Mouse (Mus musculus) stomach, embryonic 15.5 days (tissue): ENCODE results near the gene Rack1. TPM values are rescaled to one million over a fixed set of nuclear protein-coding genes. Genes with fewer than 3 reads are reported as not detected.
"Not testable (repeated sequence)": the region's sequence is repeated elsewhere in the genome, so short reads cannot be mapped to it uniquely, and the experiment has no call there.

Experiments
- ATAC-seq: fragments of 200-750 bp; cut with Nextera tagmentation; 2 replicates; pipeline ENCODE4 v1.8.0; 2017; ENCODE audit warnings: low read depth, moderate number of reproducible peaks, moderate TSS enrichment; ENCODE audit not compliant: insufficient read depth, low FRiP score
- H3K27ac ChIP-seq: fragments of 300-500 bp; sonication (generic); 2 replicates; pipeline ENCODE4 v1.5.1; 2015; ENCODE audit warnings: mild to moderate bottlenecking, inconsistent platforms
- H3K27me3 ChIP-seq: fragments of 300-500 bp; sonication (generic); replicated peaks from 2 replicates; pipeline ENCODE4 v1.6.1; 2015; ENCODE audit warnings: inconsistent platforms
- H3K36me3 ChIP-seq: fragments of 300-500 bp; sonication (generic); 2 replicates; pipeline ENCODE4 v1.6.1; 2015; ENCODE audit warnings: inconsistent platforms
- H3K4me1 ChIP-seq: fragments of 300-500 bp; sonication (generic); 2 replicates; pipeline ENCODE4 v1.6.1; 2015; ENCODE audit warnings: inconsistent platforms
- H3K4me2 ChIP-seq: fragments of 300-500 bp; sonication (generic); 2 replicates; pipeline ENCODE4 v1.6.1; 2015; ENCODE audit warnings: mild to moderate bottlenecking, inconsistent platforms
- H3K4me3 ChIP-seq: fragments of 300-500 bp; sonication (generic); replicated peaks from 2 replicates; pipeline ENCODE4 v1.5.1; 2015; ENCODE audit warnings: inconsistent platforms
- H3K9ac ChIP-seq: fragments of 300-500 bp; sonication (generic); 2 replicates; pipeline ENCODE4 v1.6.1; 2015; ENCODE audit warnings: inconsistent platforms
- H3K9me3 ChIP-seq: fragments of 300-500 bp; sonication (generic); 2 replicates; pipeline ENCODE4 v1.6.1; 2016; ENCODE audit warnings: inconsistent platforms
- WGBS: fragments of 180-500 bp; shearing (Covaris S2); methylation state at CpG from one replicate; pipeline ENCODE4 v1.1.7; 2015; 5-methylcytosine and 5-hydroxymethylcytosine counted together
- polyA plus RNA-seq: library from polyadenylated mRNA; unstranded; fragments of >200 nt; fragmentation: Nextera tagmentation; extraction: Ambion mirVana; gene quantifications from 2 replicates; pipeline ENCODE4 v1.2.1, GENCODE M21; 2015

Gene Rack1
- polyA plus RNA-seq, 1 experiment from 2014 or later = 732 TPM

DNA sequence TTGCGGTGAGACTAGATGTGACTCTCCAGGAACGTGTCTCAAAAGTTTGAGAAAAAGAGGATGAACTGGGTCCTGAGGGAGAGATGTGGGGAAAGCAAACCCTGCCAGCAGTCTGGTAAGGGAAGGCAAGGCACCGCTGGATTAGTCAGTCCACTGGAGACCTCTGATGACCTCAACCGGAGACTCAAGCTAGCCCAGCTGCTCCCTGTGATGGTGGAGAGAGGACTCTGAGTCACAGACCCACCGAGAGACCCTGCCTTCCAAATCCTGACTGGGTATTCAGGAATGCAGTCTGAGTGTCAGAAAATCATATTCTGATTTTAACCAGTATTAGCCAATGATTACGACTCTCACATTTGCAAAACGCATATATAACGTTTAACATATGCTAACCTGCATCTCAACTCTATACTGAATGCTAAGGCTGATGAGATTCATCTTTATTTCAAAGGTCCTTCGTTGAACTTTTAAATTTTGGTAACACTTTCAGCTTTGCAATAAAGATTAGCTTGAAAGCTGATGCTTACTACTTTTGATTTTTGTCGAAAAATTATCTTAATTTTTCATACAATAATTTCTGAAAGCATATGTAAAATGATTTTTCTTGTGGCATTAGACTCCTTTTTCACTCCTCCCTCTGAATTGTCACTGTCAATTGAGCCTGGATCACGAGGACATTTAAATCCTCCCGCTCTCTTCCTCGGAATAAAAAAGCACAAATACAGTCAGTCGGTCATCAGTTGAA, 22.8 kb downstream of the Rack1 start:
- H3K36me3 ChIP-seq = no peaks in the 10 kb centered on the region
- WGBS = 35% methylated on average over 14 of the region's 14 CpGs
- no peak overlapping the region for H3K9ac ChIP-seq

DNA sequence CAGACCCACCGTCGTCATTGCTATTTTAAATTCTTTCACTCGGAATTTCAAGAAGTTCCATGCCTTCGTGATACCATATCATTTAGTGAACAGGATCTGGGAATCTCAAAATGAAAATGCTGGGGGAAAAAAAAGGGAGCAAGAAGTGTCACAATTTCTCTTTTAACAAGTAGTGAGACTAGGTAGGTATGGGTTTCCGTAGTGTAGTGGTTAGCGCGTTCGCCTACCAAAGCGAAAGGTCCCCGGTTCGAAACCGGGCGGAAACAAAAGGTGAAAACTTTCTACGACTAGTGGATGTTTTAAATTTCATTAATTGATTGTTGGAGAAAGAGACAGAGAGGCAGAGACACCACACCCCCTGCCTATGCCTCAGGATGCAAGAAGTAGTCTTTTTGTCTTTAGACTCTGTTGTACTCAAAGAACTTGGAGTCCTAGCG, 23.4 kb downstream of the Rack1 start:
- Histone ChIP-seq H3K9me3 (no peaks in the 10 kb centered on the region), H3K4me1 (peaks cover 15% of the 10 kb centered on the region), H3K4me2 (peak overlapping the region; percentile 78), H3K27ac (no peak overlapping the region), H3K27me3 (peaks cover 10% of the 10 kb centered on the region; the same call in 1 of the 2 replicates), H3K9ac (no peak overlapping the region), H3K36me3 (no peaks in the 10 kb centered on the region), H3K4me3 (peak overlapping the region; percentile 39)
- whole genome bisulfite sequencing = under 1% methylated on average over 15 of the region's 15 CpGs
- ATAC-seq = peak; percentile 33

More for the DNA sequence above, 22.8 kb downstream of the Rack1 start:
- Histone ChIP-seq H3K27me3 (peaks cover 10% of the 10 kb centered on the region; the same call in 1 of the 2 replicates), H3K4me1 (peaks cover 15% of the 10 kb centered on the region), H3K4me3 (peak overlapping the region; percentile 39; the same call in 1 of the 2 replicates), H3K27ac (no peak overlapping the region), H3K4me2 (peak overlapping the region; percentile 78), H3K9me3 (no peaks in the 10 kb centered on the region)
- no peak for ATAC-seq

DNA sequence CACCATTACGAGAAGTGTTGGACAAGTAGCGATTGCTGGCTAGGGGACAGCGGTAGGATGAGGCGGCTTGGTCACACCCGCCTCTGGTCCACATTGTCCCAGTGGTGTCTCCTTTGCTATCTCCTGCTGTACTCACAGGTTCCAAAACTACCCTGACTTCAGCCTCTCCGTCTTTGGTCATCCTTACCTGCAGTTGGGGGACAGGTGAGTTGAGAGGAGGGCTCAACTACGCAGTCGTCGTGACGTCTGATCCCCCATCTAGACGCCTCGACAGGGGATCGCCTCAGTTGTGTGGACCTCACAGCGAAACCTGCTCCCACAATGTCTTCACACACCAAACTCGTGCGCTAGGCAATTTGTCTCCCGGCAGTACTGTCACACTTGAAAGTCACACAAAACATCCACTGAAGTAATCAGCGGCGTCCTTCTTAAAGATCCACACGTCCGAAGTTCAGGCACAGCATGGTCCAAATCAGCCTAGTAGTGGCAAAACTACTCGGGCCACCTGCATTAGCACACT, 24.2 kb downstream of the Rack1 start:
- H3K27me3 ChIP-seq = peaks cover 10% of the 10 kb centered on the region; the same call in 1 of the 2 replicates
- peaks cover 12% of the 10 kb centered on the region for H3K4me1 ChIP-seq
- no peak overlapping the region for H3K9ac ChIP-seq
- no peaks in the 10 kb centered on the region for H3K36me3 ChIP-seq
- 6% methylated on average over 22 of the region's 22 CpGs for WGBS
- peak overlapping the region; percentile 39 for H3K4me3 ChIP-seq
- no peak overlapping the region for H3K27ac ChIP-seq
- H3K4me2 ChIP-seq = peak overlapping the region; percentile 78
- H3K9me3 ChIP-seq = no peaks in the 10 kb centered on the region
- ATAC-seq = no peak

DNA sequence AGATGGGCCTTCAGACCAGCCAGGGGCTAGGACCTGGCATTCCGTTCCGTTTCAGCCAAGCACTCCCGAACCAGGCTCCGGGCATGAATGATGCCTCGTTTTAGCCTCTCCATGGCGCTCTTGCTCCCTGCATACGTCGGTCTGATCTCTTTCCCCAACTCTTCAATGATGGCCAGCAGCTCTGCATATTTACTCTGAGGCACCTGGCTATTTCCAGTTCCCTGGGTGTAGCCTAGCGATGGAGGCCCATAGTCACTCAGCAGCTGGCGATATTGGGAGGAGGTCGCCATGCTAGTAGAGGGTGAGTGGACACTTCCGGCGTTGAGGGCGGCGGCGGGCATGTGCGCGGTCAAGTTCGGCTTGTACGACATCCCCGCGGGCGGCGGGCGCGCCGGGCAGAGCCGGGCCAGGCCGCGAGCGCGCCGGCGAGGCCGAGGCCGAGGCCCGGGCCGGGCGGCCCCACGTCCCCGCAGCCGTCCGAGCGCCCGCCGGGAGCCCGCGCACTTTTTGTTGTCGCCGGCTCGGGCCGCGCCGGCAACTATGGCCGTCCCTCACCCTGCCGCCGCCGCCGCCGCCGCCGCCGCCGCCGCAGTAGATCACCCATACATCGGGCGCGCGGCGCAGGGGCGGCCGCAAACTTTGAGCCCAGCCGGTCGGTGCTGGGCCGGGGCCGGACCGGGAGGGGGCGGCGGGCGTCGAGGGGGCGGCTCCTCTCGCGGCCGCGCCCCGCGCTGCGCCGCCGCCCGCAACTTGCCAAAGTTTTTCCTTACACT, 26.0 kb downstream of the Rack1 start, which contains the start of the genes Trim7 and Gm12184:
Gene Trim7, plus strand, starts transcription at position 162 of the 773 bp plus-strand sequence.
Gene Gm12184, minus strand, starts transcription at position 677 of the 773 bp plus-strand sequence.
- peak; percentile 84 for ATAC-seq
- Histone ChIP-seq H3K27me3 (peaks cover 10% of the 10 kb centered on the region; the same call in 1 of the 2 replicates), H3K27ac (peak within 1 kb of the TSS; percentile 40; the same call in 1 of the 2 replicates), H3K4me1 (peaks cover 12% of the 10 kb centered on the region), H3K4me3 (peak within 1 kb of the TSS; percentile 47), H3K4me2 (peak within 1 kb of the TSS; percentile 74)
- not testable (repeated sequence) for H3K36me3 ChIP-seq, H3K9ac ChIP-seq, H3K9me3 ChIP-seq
- under 1% methylated on average over 56 of the region's 92 CpGs for WGBS

DNA sequence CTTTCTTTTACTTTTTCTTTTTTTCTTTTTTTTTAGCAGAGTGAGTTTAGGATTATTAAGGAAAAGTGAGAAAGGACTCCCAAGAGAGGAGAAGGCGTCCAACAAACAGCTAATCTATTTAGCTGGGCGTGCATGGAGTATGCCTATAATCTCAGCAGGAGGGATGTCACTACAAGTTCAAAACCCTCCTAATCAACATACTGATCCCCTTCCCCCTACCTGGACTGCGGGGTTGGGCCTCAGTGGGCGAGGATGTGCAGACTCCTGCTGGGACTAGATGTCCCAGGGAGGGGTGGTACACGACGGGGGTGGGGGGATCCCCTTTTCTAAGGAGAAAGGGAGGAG, 26.6 kb downstream of the Rack1 start:
- peak overlapping the region; percentile 74 for H3K4me2 ChIP-seq
- H3K9me3 ChIP-seq = no peaks in the 10 kb centered on the region
- H3K36me3 ChIP-seq = no peaks in the 10 kb centered on the region
- H3K9ac ChIP-seq = no peak overlapping the region
- ATAC-seq = no peak
- H3K4me1 ChIP-seq = peaks cover 12% of the 10 kb centered on the region
- H3K27me3 ChIP-seq = peaks cover 10% of the 10 kb centered on the region; the same call in 1 of the 2 replicates
- H3K4me3 ChIP-seq = peak overlapping the region; percentile 47
- 2% methylated on average over 6 of the region's 6 CpGs for WGBS
- peak overlapping the region; percentile 40; the same call in 1 of the 2 replicates for H3K27ac ChIP-seq

DNA sequence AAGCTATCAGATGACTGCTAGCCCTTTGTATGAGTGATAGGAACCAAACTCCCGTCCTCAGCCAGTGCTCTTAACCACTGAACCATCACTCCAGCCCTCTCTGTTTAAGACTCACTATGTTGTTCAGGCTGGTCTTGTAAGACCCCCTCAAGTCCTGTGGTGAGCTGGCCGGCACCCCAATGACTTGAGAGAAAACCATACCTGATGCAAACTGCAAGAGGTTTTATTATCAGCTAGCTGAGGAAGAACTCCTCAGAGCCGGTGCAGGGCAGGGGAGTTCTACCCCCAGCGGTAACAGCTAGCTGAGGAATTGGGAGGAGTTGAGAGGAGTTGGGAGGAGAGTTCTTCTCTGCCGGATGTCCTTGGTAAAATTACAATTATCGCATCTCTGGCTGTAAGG, 27.8 kb downstream of the Rack1 start:
- Histone ChIP-seq H3K27ac (no peak overlapping the region), H3K4me3 (no peak overlapping the region), H3K9me3 (no peaks in the 10 kb centered on the region), H3K9ac (no peak overlapping the region), H3K27me3 (peaks cover 10% of the 10 kb centered on the region; the same call in 1 of the 2 replicates), H3K4me1 (peaks cover 12% of the 10 kb centered on the region), H3K4me2 (no peak overlapping the region), H3K36me3 (no peaks in the 10 kb centered on the region)
- no peak for ATAC-seq
- WGBS = 74% methylated on average over 6 of the region's 6 CpGs

DNA sequence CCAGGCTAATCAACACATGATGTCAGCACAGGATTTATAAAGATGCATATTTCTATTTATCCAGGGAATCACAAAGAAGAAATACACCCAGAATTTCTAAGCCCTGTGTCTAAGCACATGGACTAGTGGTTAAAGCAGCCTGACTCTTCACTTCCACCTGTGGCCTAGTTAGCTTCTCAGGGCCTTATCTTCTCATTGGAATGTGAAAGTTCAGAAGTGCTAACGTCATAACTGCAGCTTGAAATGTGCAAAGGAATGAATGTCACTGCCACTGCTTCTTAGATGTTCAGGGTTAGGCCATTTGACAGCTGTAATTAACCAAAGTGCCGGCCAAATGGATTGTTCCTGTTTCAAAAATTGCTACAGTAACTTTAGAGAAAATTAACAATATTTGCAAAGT, 30.1 kb downstream of the Rack1 start:
- Histone ChIP-seq H3K4me3 (no peak overlapping the region), H3K4me2 (no peak overlapping the region), H3K36me3 (no peaks in the 10 kb centered on the region), H3K9me3 (no peaks in the 10 kb centered on the region), H3K4me1 (no peaks in the 10 kb centered on the region), H3K27ac (no peak overlapping the region), H3K9ac (no peak overlapping the region), H3K27me3 (no peaks in the 10 kb centered on the region)
- 62% methylated on average over 2 of the region's 2 CpGs for WGBS
- no peak for ATAC-seq

DNA sequence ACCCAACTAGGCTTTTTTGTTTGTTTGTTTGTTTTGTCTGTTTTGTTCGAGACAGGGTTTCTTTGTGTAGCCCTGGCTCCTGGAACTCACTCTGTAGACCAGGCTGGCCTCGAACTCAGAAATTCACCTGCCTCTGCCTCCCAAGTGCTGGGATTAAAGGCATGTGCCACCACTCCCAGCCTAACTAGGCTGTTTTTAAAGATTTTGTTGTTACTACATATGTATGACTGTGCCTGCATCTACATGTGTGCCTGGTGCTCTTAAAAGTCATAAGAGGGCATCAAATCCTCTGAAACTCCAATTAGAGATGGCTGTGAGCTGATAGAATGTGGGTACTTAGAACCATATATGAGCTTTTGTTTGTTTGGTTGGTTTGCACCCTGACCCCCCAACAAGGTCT, 31.1 kb downstream of the Rack1 start:
- H3K36me3 ChIP-seq = no peaks in the 10 kb centered on the region
- no peaks in the 10 kb centered on the region for H3K4me1 ChIP-seq
- H3K9me3 ChIP-seq = no peaks in the 10 kb centered on the region
- H3K27me3 ChIP-seq = no peaks in the 10 kb centered on the region
- no peak for ATAC-seq
- no peak overlapping the region for H3K9ac ChIP-seq
- no peak overlapping the region for H3K4me2 ChIP-seq
- no peak overlapping the region for H3K4me3 ChIP-seq
- 71% methylated on average over 2 of the region's 2 CpGs for WGBS
- no peak overlapping the region for H3K27ac ChIP-seq

DNA sequence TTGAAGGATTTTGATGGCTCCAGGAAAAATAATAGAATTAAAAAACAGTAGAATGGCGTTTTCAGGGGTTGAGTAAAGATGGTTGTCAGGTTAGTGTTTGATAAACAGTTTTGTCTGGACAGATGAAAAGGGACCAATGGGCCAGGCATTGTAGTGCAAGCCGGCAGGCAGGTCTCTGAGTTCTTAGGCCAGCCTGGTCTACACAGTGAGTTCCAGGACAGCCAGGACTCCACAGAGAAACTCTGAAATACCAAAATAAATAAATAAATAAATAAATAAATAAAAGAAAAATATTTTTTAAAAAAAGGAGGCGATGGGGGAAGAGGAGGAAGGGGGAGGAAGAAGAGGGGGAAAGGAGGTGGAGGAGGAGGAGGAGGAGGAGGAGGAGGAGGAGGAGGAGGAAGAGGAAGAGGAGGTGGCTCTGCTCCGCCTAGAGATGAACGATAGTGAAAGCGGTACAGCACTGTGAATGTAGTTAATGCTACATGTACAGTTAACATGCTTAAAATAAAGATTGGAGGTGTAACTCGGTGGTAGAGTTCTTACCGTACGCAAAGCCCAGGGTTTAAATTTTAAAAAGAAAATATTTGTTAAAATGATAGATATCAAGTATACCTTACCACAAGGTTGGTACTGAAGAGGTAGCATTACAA, 33.1 kb downstream of the Rack1 start:
- no peaks in the 10 kb centered on the region for H3K9me3 ChIP-seq
- H3K4me1 ChIP-seq = peaks cover 5% of the 10 kb centered on the region
- peak overlapping the region; percentile 62; the same call in 1 of the 2 replicates for H3K4me3 ChIP-seq
- H3K4me2 ChIP-seq = peak overlapping the region; percentile 62; the same call in 1 of the 2 replicates
- WGBS = 35% methylated on average over 9 of the region's 9 CpGs
- ATAC-seq = no peak
- no peak overlapping the region for H3K27ac ChIP-seq
- no peaks in the 10 kb centered on the region for H3K27me3 ChIP-seq
- no peak overlapping the region for H3K9ac ChIP-seq
- H3K36me3 ChIP-seq = no peaks in the 10 kb centered on the region

DNA sequence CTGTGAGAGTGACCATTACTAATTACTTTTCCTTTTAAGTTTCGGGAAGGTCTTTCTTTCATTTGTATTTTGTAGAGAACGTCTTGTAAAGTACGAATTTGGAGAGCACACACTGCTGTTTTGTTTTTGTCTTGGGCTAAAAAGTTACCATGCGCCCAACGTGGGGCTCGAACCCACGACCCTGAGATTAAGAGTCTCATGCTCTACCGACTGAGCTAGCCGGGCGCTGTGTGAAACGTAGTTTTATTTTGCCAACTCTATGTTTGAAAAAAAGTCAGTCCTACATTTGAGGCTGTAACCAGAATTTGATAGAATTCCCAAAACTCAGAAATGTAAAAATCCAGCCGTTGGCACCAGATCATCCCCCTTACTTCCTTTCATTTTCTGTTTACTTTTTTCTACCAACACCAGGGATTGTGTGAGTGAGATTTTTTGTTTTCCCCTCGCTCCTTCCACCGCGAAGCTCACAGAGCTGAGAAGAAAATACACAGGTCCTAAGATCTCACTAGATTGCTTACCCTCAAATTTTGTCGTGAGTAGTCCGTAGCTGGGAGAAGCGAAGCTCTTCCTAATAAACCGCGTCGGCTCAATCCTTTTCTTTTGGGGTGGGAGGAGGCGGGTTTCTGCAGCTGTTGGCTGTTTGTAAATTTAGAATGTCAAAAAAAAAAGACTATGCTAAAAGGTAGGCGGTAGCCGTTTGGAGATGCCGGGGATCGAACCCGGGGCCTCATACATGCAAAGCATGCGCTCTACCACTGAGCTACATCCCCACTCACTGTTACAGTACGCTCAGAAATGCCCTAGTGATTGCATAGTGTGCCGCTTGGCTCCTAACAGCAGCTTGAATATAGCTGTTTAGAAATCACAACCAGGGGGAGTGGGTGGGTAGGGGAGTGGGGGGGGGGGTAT, 33.9 kb downstream of the Rack1 start:
- Histone ChIP-seq H3K27ac (peak overlapping the region; percentile 77), H3K9ac (peak overlapping the region; percentile 46; the same call in 1 of the 2 replicates), H3K27me3 (no peaks in the 10 kb centered on the region), H3K36me3 (no peaks in the 10 kb centered on the region), H3K4me2 (peak overlapping the region; percentile 62), H3K4me1 (peaks cover 5% of the 10 kb centered on the region), H3K4me3 (peak overlapping the region; percentile 62), H3K9me3 (no peaks in the 10 kb centered on the region)
- under 1% methylated on average over 30 of the region's 30 CpGs for WGBS
- ATAC-seq = peak; percentile 85

DNA sequence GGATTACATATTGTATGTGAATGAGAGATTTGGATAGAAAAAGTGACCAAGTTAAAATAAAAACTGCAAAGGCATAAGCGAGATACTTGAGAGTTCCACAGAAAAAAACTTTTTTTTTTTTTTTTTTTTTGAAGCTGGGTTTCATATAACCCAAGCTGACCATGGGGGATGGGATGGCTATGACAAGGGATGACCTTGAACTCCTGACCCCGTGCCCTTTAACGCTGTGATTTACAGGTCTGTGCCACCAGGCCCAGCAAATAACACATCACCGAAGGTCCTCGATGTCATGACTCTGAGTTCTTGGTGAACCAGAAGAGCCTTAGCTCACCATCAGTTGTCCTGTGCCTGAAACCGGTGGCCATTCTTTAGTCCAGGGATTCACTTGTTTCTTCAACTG, 35.8 kb downstream of the Rack1 start:
- no peaks in the 10 kb centered on the region for H3K27me3 ChIP-seq
- H3K36me3 ChIP-seq = no peaks in the 10 kb centered on the region
- no peak overlapping the region for H3K4me3 ChIP-seq
- WGBS = 76% methylated on average over 6 of the region's 6 CpGs
- no peak overlapping the region for H3K9ac ChIP-seq
- no peak for ATAC-seq
- H3K27ac ChIP-seq = no peak overlapping the region
- H3K4me2 ChIP-seq = no peak overlapping the region
- peaks cover 5% of the 10 kb centered on the region for H3K4me1 ChIP-seq
- no peaks in the 10 kb centered on the region for H3K9me3 ChIP-seq
